Mouse (Mus musculus): ENCODE measurements around the gene 4930524B15Rik. TPM values are rescaled to one million over a fixed set of nuclear protein-coding genes. Genes with fewer than 3 reads are reported as not detected.

The 4930524B15Rik gene
- polyA plus RNA-seq, 1 experiment: not detected

- Histone ChIP-seq H3K4me3 (ENCODE audit: low read depth, low read length) (no peak overlapping the region), H3K27ac (ENCODE audit: insufficient read depth, low read depth, low read length) (no peak overlapping the region), H3K4me1 (ENCODE audit: control insufficient read depth, insufficient read depth, insufficient read length, low read length) (0 out of 2 replicates have a peak, but pooled peaks cover 3% of the 10 kb centered on the region), H3K27me3 (ENCODE audit: control insufficient read depth, insufficient read depth, low read length) (no peaks in the 10 kb centered on the region), H3K36me3 (ENCODE audit: control insufficient read depth, insufficient read depth, low read length) (no peaks in the 10 kb centered on the region)
- 82% methylated on average over 3 of the region's 3 CpGs for WGBS
- no peak for TF ChIP-seq POLR2A (IDR thresholded peaks at IDR 0.05; ENCODE audit: low read depth, low read length)
- no peak for TF ChIP-seq CTCF (IDR thresholded peaks at IDR 0.05; ENCODE audit: extremely low read depth, insufficient read length, insufficient replicate concordance, low read depth, low read length)
These were observed 43.5 kb downstream of the 4930524B15Rik start for GRCm38 (mm10) chr11:32008852-32009251.

DNA sequence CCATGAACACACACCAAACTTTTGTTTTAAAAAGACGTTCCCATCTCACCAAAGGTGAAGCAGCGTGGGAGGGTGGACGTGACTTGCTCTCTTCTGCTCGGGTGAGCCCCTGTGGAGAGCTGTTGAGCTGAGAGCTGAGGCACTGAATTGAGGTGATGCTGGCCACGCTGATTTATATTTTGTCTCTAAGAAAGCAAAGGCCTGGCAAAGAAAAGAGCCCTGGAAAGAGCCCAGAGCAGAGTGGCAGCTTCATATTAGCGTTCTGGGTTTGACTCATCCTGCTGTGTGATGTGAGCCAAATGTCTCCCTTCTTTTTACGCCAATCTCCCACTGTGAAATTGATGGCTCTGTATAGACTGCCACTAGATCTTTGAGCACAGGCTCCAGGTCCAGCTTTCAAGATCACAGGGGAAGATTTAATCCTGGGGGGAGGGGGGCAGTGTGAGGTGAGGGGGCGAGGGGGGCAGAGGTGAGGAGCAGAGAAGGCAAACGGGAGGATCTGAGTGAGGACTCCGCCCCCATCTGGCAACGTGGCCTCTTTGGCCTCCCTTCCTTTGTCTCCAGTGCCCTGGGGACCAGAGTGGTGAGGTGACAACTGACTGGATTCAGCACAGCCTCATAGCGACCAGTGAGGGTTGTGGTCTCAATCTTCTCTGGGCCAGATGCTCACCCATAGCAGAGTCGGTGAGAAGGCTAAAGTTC, 44.7 kb downstream of the 4930524B15Rik start:
- Histone ChIP-seq H3K27ac (ENCODE audit: insufficient read depth, low read depth, low read length) (no peak overlapping the region), H3K27me3 (ENCODE audit: control insufficient read depth, insufficient read depth, low read length) (no peaks in the 10 kb centered on the region), H3K36me3 (ENCODE audit: control insufficient read depth, insufficient read depth, low read length) (no peaks in the 10 kb centered on the region), H3K4me3 (ENCODE audit: low read depth, low read length) (no peak overlapping the region), H3K4me1 (ENCODE audit: control insufficient read depth, insufficient read depth, insufficient read length, low read length) (0 out of 2 replicates have a peak, but pooled peaks cover 3% of the 10 kb centered on the region)
- 37% methylated on average over 13 of the region's 13 CpGs for WGBS
- TF ChIP-seq CTCF (IDR thresholded peaks at IDR 0.05; ENCODE audit: extremely low read depth, insufficient read length, insufficient replicate concordance, low read depth, low read length) (no peak), POLR2A (IDR thresholded peaks at IDR 0.05; ENCODE audit: low read depth, low read length) (no peak)

GRCm38 (mm10) chr11:32010663-32010970, 45.2 kb downstream of the 4930524B15Rik start:
- TF ChIP-seq CTCF (IDR thresholded peaks at IDR 0.05; ENCODE audit: extremely low read depth, insufficient read length, insufficient replicate concordance, low read depth, low read length) (no peak), POLR2A (IDR thresholded peaks at IDR 0.05; ENCODE audit: low read depth, low read length) (no peak)
- H3K27me3 ChIP-seq (ENCODE audit: control insufficient read depth, insufficient read depth, low read length): no peaks in the 10 kb centered on the region
- WGBS: 38% methylated on average over 5 of the region's 5 CpGs
- 0 out of 2 replicates have a peak, but pooled peaks cover 3% of the 10 kb centered on the region for H3K4me1 ChIP-seq (ENCODE audit: control insufficient read depth, insufficient read depth, insufficient read length, low read length)
- H3K27ac ChIP-seq (ENCODE audit: insufficient read depth, low read depth, low read length): no peak overlapping the region
- no peaks in the 10 kb centered on the region for H3K36me3 ChIP-seq (ENCODE audit: control insufficient read depth, insufficient read depth, low read length)
- no peak overlapping the region for H3K4me3 ChIP-seq (ENCODE audit: low read depth, low read length)

DNA sequence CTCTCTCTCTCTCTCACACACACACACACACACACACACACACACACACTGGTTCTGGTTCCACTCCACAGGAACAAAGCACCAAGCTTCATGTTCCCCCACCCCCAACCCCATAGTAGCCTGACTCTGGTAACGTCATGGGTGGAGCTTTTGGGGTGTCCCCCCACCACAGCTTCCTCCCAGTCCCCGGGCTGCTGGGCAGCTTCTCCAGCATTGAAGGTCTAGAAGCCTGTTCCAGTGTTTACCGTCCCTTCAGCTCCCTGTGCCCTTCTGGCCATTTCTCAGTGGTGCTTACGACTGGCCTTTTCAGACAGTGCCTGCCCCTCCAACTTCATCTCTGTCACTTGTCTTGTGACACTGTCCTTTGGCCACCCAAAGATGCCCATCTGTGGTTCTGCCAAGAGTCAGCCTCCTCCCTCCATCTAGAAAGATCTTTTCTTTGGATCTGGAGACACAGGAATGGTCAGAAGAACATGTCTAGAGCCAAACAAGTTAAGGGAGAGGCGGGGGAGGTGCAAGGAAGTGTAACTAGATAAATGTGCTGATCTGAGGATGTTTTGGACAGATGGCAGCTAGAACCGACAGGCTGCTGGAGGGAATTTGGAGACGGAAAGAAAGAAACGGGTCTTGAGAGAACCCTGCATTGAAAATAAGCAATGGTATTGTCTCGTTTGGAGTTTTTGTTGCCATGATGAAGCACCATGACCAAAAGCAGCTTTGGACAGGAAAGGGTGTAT, 46.6 kb downstream of the 4930524B15Rik start:
- Histone ChIP-seq H3K4me1 (ENCODE audit: control insufficient read depth, insufficient read depth, insufficient read length, low read length) (0 out of 2 replicates have a peak, but pooled peaks cover 3% of the 10 kb centered on the region), H3K27ac (ENCODE audit: insufficient read depth, low read depth, low read length) (no peak overlapping the region), H3K4me3 (ENCODE audit: low read depth, low read length) (no peak overlapping the region), H3K36me3 (ENCODE audit: control insufficient read depth, insufficient read depth, low read length) (no peaks in the 10 kb centered on the region), H3K27me3 (ENCODE audit: control insufficient read depth, insufficient read depth, low read length) (no peaks in the 10 kb centered on the region)
- 72% methylated on average over 9 of the region's 9 CpGs for WGBS
- TF ChIP-seq CTCF (IDR thresholded peaks at IDR 0.05; ENCODE audit: extremely low read depth, insufficient read length, insufficient replicate concordance, low read depth, low read length): no peak
- TF ChIP-seq POLR2A (IDR thresholded peaks at IDR 0.05; ENCODE audit: low read depth, low read length): no peak

- no peak overlapping the region for H3K4me3 ChIP-seq (ENCODE audit: low read depth, low read length)
- 0 out of 2 replicates have a peak, but pooled peaks cover 3% of the 10 kb centered on the region for H3K4me1 ChIP-seq (ENCODE audit: control insufficient read depth, insufficient read depth, insufficient read length, low read length)
- 78% methylated on average over 4 of the region's 4 CpGs for WGBS
- H3K27me3 ChIP-seq (ENCODE audit: control insufficient read depth, insufficient read depth, low read length): no peaks in the 10 kb centered on the region
- H3K36me3 ChIP-seq (ENCODE audit: control insufficient read depth, insufficient read depth, low read length): no peaks in the 10 kb centered on the region
- H3K27ac ChIP-seq (ENCODE audit: insufficient read depth, low read depth, low read length): no peak overlapping the region
- TF ChIP-seq POLR2A (IDR thresholded peaks at IDR 0.05; ENCODE audit: low read depth, low read length): no peak
- TF ChIP-seq CTCF (IDR thresholded peaks at IDR 0.05; ENCODE audit: extremely low read depth, insufficient read length, insufficient replicate concordance, low read depth, low read length): no peak
These were observed 47.6 kb downstream of the 4930524B15Rik start for GRCm38 (mm10) chr11:32013014-32013427.

DNA sequence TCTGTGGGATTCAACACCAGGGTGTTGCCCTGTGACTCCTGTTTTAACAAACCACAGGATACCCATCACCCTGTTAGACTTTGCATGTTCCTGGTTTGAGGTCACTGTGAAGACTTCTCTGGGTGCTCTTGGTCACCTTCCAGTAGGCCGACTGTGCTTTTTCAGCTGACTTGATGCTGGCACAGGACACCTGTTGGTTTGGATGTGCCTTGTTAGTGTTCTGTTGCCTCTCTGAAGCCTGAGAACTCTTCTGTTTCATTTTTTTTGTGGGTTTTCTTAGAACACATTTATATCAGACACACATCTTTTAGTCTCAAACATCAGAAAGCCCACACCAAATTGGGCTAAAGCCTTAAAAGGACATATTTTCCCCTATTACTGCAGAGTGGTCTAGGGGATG, 48.2 kb downstream of the 4930524B15Rik start:
- 65% methylated on average over 1 of the region's 1 CpGs for WGBS
- no peaks in the 10 kb centered on the region for H3K36me3 ChIP-seq (ENCODE audit: control insufficient read depth, insufficient read depth, low read length)
- no peak overlapping the region for H3K4me3 ChIP-seq (ENCODE audit: low read depth, low read length)
- TF ChIP-seq CTCF (IDR thresholded peaks at IDR 0.05; ENCODE audit: extremely low read depth, insufficient read length, insufficient replicate concordance, low read depth, low read length): no peak
- TF ChIP-seq POLR2A (IDR thresholded peaks at IDR 0.05; ENCODE audit: low read depth, low read length): no peak
- H3K27me3 ChIP-seq (ENCODE audit: control insufficient read depth, insufficient read depth, low read length): no peaks in the 10 kb centered on the region
- H3K4me1 ChIP-seq (ENCODE audit: control insufficient read depth, insufficient read depth, insufficient read length, low read length): 0 out of 2 replicates have a peak, but pooled peaks cover 3% of the 10 kb centered on the region
- no peak overlapping the region for H3K27ac ChIP-seq (ENCODE audit: insufficient read depth, low read depth, low read length)

- WGBS: 66% methylated on average over 4 of the region's 4 CpGs
- no peak overlapping the region for H3K4me3 ChIP-seq (ENCODE audit: low read depth, low read length)
- no peak for TF ChIP-seq CTCF (IDR thresholded peaks at IDR 0.05; ENCODE audit: extremely low read depth, insufficient read length, insufficient replicate concordance, low read depth, low read length)
- no peak for TF ChIP-seq POLR2A (IDR thresholded peaks at IDR 0.05; ENCODE audit: low read depth, low read length)
- H3K27me3 ChIP-seq (ENCODE audit: control insufficient read depth, insufficient read depth, low read length): no peaks in the 10 kb centered on the region
- H3K4me1 ChIP-seq (ENCODE audit: control insufficient read depth, insufficient read depth, insufficient read length, low read length): no peaks in the 10 kb centered on the region
- H3K27ac ChIP-seq (ENCODE audit: insufficient read depth, low read depth, low read length): no peak overlapping the region
- H3K36me3 ChIP-seq (ENCODE audit: control insufficient read depth, insufficient read depth, low read length): no peaks in the 10 kb centered on the region
These were observed 52.8 kb downstream of the 4930524B15Rik start for GRCm38 (mm10) chr11:32018201-32018600.

Data from small intestine, adult 2 months (tissue).